Mouse (Mus musculus): Measurements from ENCODE around the gene Gpkow. TPM values are rescaled to one million over a fixed set of nuclear protein-coding genes. Genes with fewer than 3 reads are reported as not detected.
"Not testable (repeated sequence)": the region's sequence is repeated elsewhere in the genome, so short reads cannot be mapped to it uniquely, and the experiment has no call there.

The Gpkow gene
- total and polyA plus RNA-seq, 3 experiments = 23.4 to 539 (median 37.0) TPM

DNA sequence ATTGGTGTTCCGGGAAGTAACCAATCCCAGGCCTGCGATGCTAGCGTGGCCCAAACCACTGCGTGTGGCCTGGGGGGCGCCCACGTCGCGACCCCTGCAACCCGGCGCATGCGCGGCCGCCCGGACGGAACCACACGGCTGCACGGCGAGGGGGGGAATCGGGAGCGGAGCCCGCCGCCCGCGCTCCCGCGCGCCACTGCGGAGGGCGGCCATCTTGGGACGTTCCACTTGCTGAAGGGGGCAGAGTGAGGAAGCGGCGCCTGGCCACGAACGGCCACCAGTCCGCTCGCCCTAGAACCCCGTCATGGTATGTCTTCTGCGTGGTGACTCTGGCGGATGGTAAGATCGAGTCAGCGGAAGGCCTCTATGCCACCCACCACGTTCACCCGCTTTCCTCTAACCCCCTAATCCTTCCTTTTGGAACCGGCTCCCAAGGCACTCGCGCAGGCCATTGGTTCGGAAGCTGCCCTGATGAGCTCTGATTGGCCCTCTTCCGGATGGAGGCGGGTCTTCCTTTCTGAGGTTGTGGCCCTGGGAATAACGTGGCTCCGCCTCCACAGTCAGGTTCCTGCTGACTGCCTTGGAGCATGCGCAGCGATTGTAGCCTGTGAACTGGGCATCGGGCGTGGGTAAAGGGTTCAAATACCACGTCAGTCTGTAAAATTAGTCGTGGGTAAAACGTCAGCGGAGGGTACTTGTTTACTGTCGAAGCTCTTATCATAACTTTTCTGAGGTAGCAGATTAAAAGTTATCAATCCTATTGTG is 17.4 kb downstream of the Gpkow start, which contains the start of gene Wdr45:
Gene Wdr45 (plus strand): TSS at position 199 of the 765 bp plus-strand sequence.
- not testable (repeated sequence) for H3K27me3 ChIP-seq (ENCODE audit: control insufficient read depth in 1 of 2, insufficient read depth in 2 of 2, low read length in 2 of 2); H3K9me3 ChIP-seq (replicated peaks; ENCODE audit: insufficient read depth, low read length); H3K79me2 ChIP-seq (ENCODE audit: control insufficient read depth, insufficient read depth, low read length, poor library complexity); H3K4me1 ChIP-seq (ENCODE audit: control insufficient read depth in 1 of 2, insufficient read depth in 2 of 2, low read length in 2 of 2); H3K36me3 ChIP-seq (ENCODE audit: control insufficient read depth in 1 of 2, insufficient read depth in 2 of 2, low read length in 2 of 2)
- peak; percentile 82; the same call in 1 of the 2 replicates for TF ChIP-seq MYC (IDR thresholded peaks at IDR 0.05; ENCODE audit: low read depth, low read length)
- TF ChIP-seq E2F4 (IDR thresholded peaks at IDR 0.05; ENCODE audit: borderline replicate concordance, low read depth, low read length) = 0 out of 2 replicates have a peak, but pooled peaks have one; percentile 63
- peak; percentile 77; the same call in 1 of the 2 replicates for TF ChIP-seq MAX (IDR thresholded peaks at IDR 0.05; ENCODE audit: low read length)
- peak; percentile 88 for TF ChIP-seq NELFE (IDR thresholded peaks at IDR 0.05; ENCODE audit: low read depth, low read length)
- peak; percentile 87 for TF ChIP-seq MXI1 (IDR thresholded peaks at IDR 0.05; ENCODE audit: low read depth, low read length)
- peak in 1 of 2 experiments; percentile 89; a peak in 2 of 4 replicates for TF ChIP-seq POLR2A (IDR thresholded peaks at IDR 0.05; ENCODE audit: control insufficient read depth in 1 of 2, insufficient read depth in 1 of 2, low read depth in 1 of 2, low read length in 2 of 2, poor library complexity in 1 of 2)
- peak; percentile 72 for TF ChIP-seq HCFC1 (IDR thresholded peaks at IDR 0.05; ENCODE audit: low read depth, low read length)
- peak; percentile 61; the same call in 1 of the 2 replicates for TF ChIP-seq SIN3A (IDR thresholded peaks at IDR 0.05; ENCODE audit: low read length)
- peak; percentile 15; the same call in 1 of the 2 replicates for TF ChIP-seq TCF12 (IDR thresholded peaks at IDR 0.05; ENCODE audit: low read depth, low read length)
- peak; percentile 73 for TF ChIP-seq TBP (IDR thresholded peaks at IDR 0.05; ENCODE audit: low read depth, low read length)
- peak; percentile 47; the same call in 1 of the 2 replicates for TF ChIP-seq ELF1 (IDR thresholded peaks at IDR 0.05; ENCODE audit: low read depth, low read length)
- peak; percentile 96 for TF ChIP-seq NRF1 (IDR thresholded peaks at IDR 0.05; ENCODE audit: insufficient read depth, low read depth, low read length, poor library complexity, severe bottlenecking)
- TF ChIP-seq ZMIZ1 (IDR thresholded peaks at IDR 0.05; ENCODE audit: low read depth, low read length) = peak; percentile 66; the same call in 1 of the 2 replicates
- TF ChIP-seq POLR2AphosphoS2 (IDR thresholded peaks at IDR 0.05; ENCODE audit: low read length) = peak; percentile 91
- peak; percentile 97 for TF ChIP-seq CHD1 (IDR thresholded peaks at IDR 0.05; ENCODE audit: low read depth, low read length)
- TF ChIP-seq ETS1 (IDR thresholded peaks at IDR 0.05; ENCODE audit: low read depth, low read length) = peak; percentile 38; the same call in 1 of the 2 replicates
- Histone ChIP-seq H3K9ac (ENCODE audit: control insufficient read depth, low read depth, low read length, poor library complexity, severe bottlenecking) (peak within 1 kb of the TSS; percentile 89), H3K27ac (ENCODE audit: control insufficient read depth, low read depth, low read length) (peak within 1 kb of the TSS; percentile 68), H3K4me3 (ENCODE audit: control insufficient read depth in 1 of 2, insufficient read depth in 1 of 2, low read depth in 2 of 2, low read length in 2 of 2) (peak within 1 kb of the TSS; percentile 81 to 88)
- peak; percentile 99 for DNase-seq (ENCODE audit: low read depth, low spot score)

DNA sequence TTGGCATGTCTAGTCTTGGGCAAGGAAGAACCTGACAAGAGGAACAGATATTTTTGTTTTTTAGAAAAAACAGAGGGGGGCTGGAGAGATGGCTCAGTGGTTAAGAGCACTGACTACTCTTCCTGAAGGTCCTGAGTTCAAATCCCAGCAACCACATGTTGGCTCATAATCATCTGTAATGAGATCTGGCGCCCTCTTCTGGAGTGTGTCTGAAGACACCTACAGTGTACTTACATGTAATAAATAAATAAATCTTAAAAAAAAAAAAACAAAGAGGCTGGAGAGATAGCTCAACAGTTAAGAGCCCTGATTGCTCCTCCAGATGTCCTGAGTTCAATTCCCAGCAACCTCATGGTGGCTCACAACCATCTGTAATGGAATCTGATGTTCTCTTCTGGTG is 19.1 kb downstream of the Gpkow start:
- TF ChIP-seq ZNF384 (IDR thresholded peaks at IDR 0.05; ENCODE audit: low read depth, low read length) (peak; percentile 73), SMC3 (IDR thresholded peaks at IDR 0.05; ENCODE audit: low read depth, low read length) (peak; percentile 19; the same call in 1 of the 2 replicates), CTCF (IDR thresholded peaks at IDR 0.05 in 2 of 3, conservative IDR thresholded peaks at IDR 0.05 in 1 of 3; ENCODE audit: control insufficient read depth in 1 of 3, insufficient read depth in 1 of 3, low read depth in 2 of 3, low read length in 3 of 3, poor library complexity in 1 of 3, severe bottlenecking in 1 of 3) (peak in 2 of 3 experiments; percentile 16 to 36; a peak in 4 of 6 replicates), RAD21 (IDR thresholded peaks at IDR 0.05; ENCODE audit: low read depth, low read length) (peak; percentile 31), RCOR1 (IDR thresholded peaks at IDR 0.05; ENCODE audit: low read depth, low read length) (0 out of 2 replicates have a peak, but pooled peaks have one; percentile 38)
- not testable (repeated sequence) for H3K4me3 ChIP-seq (ENCODE audit: control insufficient read depth in 1 of 2, insufficient read depth in 1 of 2, low read depth in 2 of 2, low read length in 2 of 2); H3K9me3 ChIP-seq (replicated peaks; ENCODE audit: insufficient read depth, low read length)

More for the DNA sequence above, 19.1 kb downstream of the Gpkow start:
- not testable (repeated sequence) for H3K4me1 ChIP-seq (ENCODE audit: control insufficient read depth in 1 of 2, insufficient read depth in 2 of 2, low read length in 2 of 2); H3K9ac ChIP-seq (ENCODE audit: control insufficient read depth, low read depth, low read length, poor library complexity, severe bottlenecking); H3K27me3 ChIP-seq (ENCODE audit: control insufficient read depth in 1 of 2, insufficient read depth in 2 of 2, low read length in 2 of 2); H3K36me3 ChIP-seq (ENCODE audit: control insufficient read depth in 1 of 2, insufficient read depth in 2 of 2, low read length in 2 of 2); H3K79me2 ChIP-seq (ENCODE audit: control insufficient read depth, insufficient read depth, low read length, poor library complexity); H3K27ac ChIP-seq (ENCODE audit: control insufficient read depth, low read depth, low read length)
- peak; percentile 65 for DNase-seq (ENCODE audit: low read depth, low spot score)

Measured in MEL (cell line).